Mouse (Mus musculus) liver, adult 2 months (tissue): ENCODE results near the gene Olfr487.

Experiments
- CTCF ChIP-seq: fragments of 200-500 bp; IDR thresholded peaks from 2 replicates; pipeline ENCODE4 v1.5.1; 2011; ENCODE audit warnings: low read depth, low read length, control low read depth
- POLR2A ChIP-seq: fragments of 200-500 bp; IDR thresholded peaks from 2 replicates; pipeline ENCODE4 v1.6.1; 2011; ENCODE audit warnings: low read length, control low read depth; ENCODE audit not compliant: insufficient read depth; ENCODE audit errors: extremely low read depth

- TF ChIP-seq CTCF (no peak), POLR2A (no peak)
Observed at GRCm38 (mm10) chr7:108196938-108197337, 17.5 kb downstream of the Olfr487 start.
